Mouse (Mus musculus) lung, adult 2 months (tissue): ENCODE measurements at regions not wholly inside any gene's neighbourhood (a gene's known extent, or its start where the extent isn't known, plus 50 kb on each side); places are given as distances from the start of the nearest gene placed in this dataset.

Experiments
- DNase-seq: peaks from one replicate; pipeline ENCODE4 v3.0.0; 2022
- H3K4me1 ChIP-seq: fragments of 200-500 bp; 2 replicates; pipeline ENCODE4 v1.6.1; 2011; ENCODE audit warnings: low read length; ENCODE audit not compliant: control insufficient read depth, insufficient read depth
- H3K4me3 ChIP-seq: fragments of 200-500 bp; replicated peaks from 2 replicates; pipeline ENCODE3; 2011; ENCODE audit warnings: low read depth, mild to moderate bottlenecking, control low read depth, low read length; ENCODE audit errors: extremely low read depth
- CTCF ChIP-seq: fragments of 200-500 bp; IDR thresholded peaks from 2 replicates; pipeline ENCODE4 v1.5.1; 2011; ENCODE audit warnings: mild to moderate bottlenecking, low read length, control low read depth; ENCODE audit not compliant: insufficient read depth
- POLR2A ChIP-seq: fragments of 200-500 bp; IDR thresholded peaks from 2 replicates; pipeline ENCODE4 v1.6.1; 2011; ENCODE audit warnings: low read depth, mild to moderate bottlenecking, control low read depth, low read length, borderline replicate concordance; ENCODE audit errors: extremely low read depth
- WGBS: fragments of 180-500 bp; shearing (Covaris S2); methylation state at CpG from one replicate; pipeline ENCODE4 v1.1.7; 2018; 5-methylcytosine and 5-hydroxymethylcytosine counted together

- no peak overlapping the region for H3K4me3 ChIP-seq
- TF ChIP-seq POLR2A (no peak), CTCF (no peak)
- no peak for DNase-seq
- 80% methylated on average over 5 of the region's 5 CpGs for WGBS
- 0 out of 2 replicates have a peak, but pooled peaks cover 2% of the 10 kb centered on the region for H3K4me1 ChIP-seq
Measured at GRCm38 (mm10) chr7:65787849-65788248, 73.7 kb upstream of the Pcsk6 start.

- Histone ChIP-seq H3K4me1 (0 out of 2 replicates have a peak, but pooled peaks cover 2% of the 10 kb centered on the region), H3K4me3 (no peak overlapping the region)
- TF ChIP-seq POLR2A (no peak), CTCF (no peak)
- DNase-seq: no peak
- 41% methylated on average over 6 of the region's 6 CpGs for WGBS
Measured at GRCm38 (mm10) chr7:65790264-65790663, 71.3 kb upstream of the Pcsk6 start.

DNA sequence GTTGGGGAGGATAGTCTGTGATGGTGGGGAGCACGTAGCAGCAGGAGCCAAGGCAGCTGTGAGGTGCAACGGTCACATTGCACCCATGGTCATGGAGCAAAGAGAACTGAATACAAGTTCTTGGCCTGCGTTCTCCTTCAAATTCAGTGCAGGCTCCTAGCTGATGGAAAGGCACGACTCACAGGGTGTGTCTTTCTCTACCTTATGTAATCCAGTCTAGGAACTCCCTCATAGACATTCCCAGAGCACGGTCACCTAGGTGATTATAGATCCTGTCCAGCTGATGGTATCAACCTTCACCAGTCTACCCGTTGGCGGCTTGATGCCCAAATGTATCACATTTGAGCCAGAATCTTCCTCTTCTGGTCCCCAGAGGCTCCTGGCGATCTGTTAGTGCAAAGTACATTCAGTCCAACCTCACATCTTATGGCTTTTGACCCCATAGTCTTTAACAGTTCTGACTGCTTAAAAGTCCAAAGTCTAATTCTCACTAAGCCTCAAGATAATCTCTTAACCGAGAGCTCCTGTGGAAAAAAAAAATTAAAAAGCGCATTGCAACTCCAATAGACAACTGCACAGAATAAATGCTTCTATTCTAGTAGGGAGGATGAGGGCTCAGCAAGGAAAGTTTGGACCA is 69.2 kb upstream of the Pcsk6 start:
- H3K4me3 ChIP-seq: no peak overlapping the region
- TF ChIP-seq CTCF: no peak
- TF ChIP-seq POLR2A: no peak
- 90% methylated on average over 10 of the region's 10 CpGs for WGBS
- no peak for DNase-seq
- 0 out of 2 replicates have a peak, but pooled peaks cover 2% of the 10 kb centered on the region for H3K4me1 ChIP-seq

DNA sequence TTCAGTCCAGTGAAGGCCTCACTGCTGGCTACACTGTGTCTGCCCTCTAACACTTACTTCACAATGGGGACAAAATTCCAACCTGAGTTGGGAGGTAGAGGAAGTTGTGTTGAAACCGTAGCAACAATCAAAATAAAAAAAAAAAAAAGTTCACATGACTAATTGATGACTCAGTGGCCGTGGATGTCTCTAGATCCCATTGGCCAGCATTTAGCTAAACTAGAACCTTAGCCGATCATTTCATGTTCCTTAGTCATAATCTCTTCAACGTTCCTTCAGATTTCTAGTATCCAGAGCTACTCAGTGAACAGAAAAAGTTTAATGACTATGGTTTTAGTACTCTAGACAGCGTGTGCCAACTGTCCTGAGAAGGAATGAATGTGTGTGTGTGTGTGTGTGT is 59.2 kb upstream of the Pcsk6 start:
- Histone ChIP-seq H3K4me1 (peaks cover 3% of the 10 kb centered on the region; the same call in 1 of the 2 replicates), H3K4me3 (no peak overlapping the region)
- TF ChIP-seq POLR2A: no peak
- TF ChIP-seq CTCF: no peak
- DNase-seq: no peak
- 61% methylated on average over 5 of the region's 5 CpGs for WGBS

DNA sequence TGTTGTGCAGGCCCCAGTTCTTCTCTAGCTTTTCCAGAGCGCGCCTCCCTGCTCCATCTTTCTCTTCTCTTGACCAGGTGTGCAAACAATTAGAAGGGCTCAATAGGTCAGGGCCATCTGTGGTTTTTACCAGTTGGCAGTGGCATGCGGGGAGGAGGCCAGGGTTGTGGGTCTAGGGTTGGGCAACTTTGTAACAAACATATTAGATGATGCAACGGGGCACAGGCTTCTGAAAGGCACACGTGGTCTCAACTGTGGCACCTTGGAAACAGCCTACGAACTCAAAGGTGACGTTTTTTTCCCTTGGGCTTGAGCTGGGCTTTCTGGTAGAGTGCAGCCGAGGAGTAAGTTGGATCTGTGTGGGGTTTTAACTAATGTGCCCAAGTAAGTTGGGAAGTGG is 58.7 kb upstream of the Pcsk6 start:
- WGBS: 71% methylated on average over 8 of the region's 8 CpGs
- Histone ChIP-seq H3K4me3 (no peak overlapping the region), H3K4me1 (peaks cover 3% of the 10 kb centered on the region; the same call in 1 of the 2 replicates)
- TF ChIP-seq POLR2A (no peak), CTCF (no peak)
- peak; percentile 38 for DNase-seq

DNA sequence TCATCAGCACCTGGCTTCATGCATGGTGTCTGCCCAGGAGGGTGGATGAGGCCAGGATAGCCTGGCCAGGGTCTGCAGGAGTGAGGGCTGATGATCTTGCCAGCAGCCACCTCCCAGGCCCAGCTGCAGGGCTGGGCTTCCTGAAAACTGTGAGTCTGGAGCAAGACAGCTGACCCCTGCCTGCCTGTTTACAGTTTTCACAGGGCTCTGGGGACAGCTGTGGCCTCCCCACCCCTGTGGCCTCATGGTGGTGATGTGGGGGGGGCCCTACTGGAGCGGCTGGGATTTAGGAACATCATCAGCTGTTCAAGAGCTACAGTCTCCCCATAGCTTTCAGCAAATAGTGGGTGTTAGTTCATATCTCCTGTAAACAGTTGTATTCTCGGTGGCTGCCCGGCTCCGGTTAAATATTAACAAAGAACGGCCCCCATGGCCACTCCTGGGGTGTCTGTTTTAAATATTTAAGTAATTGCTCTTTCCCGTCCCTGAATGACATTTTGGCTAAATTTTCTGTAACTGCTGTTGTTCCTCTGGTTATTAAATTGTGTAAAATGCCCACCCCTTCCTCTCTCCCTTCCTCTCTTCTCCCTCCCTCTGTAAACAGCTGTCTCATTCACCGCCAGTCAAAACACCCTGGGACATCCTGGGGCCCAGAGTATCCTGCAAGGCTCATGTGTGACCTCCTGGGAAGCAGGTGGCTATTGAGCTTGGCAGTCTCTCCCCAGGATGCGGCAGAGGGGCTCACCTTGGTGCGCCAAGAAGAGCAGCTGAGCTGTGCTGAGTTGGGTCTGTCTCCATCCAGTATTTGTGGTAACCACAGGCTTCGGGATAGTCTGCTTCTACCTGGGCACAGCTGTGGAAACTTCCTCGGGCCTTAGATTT is 57.9 kb upstream of the Pcsk6 start:
- DNase-seq: peak; percentile 18
- TF ChIP-seq POLR2A (no peak), CTCF (no peak)
- H3K4me3 ChIP-seq: no peak overlapping the region
- 29% methylated on average over 11 of the region's 11 CpGs for WGBS
- peaks cover 3% of the 10 kb centered on the region; the same call in 1 of the 2 replicates for H3K4me1 ChIP-seq
